Mouse (Mus musculus): ENCODE measurements around the gene Mdga2. TPM values are rescaled to one million over a fixed set of nuclear protein-coding genes. Genes with fewer than 3 reads are reported as not detected.

Gene Mdga2
- total and polyA plus RNA-seq, 3 experiments, result 2.1 TPM; not detected in 2

DNA sequence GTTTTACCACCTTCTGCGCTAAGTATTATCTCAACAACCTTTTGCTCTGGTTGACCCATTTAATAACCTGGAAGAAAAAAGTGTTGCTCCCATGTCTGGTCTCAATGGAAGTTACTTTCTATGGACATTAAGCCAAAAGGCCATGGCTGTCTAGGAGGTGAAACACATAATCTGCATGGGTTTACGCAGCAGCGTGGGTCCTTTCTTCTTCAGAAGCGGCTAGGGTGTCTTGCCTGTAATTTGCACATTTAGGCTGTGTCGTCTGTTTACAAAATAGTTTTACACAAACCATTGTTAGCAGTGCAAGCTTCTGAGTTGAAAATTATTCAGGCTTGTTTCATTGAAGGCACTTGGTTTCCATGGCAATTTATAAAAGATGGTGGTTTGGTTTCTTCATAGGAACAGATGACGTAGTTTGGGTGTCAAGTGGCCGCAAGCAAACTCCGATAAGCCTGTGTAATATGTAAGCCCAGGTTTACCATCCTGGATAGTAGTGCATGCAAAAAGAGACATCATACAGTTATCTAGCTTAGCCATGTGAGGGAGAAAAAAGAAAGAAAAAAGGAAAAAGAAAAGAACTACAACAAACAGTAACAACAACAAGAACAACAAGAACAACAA lies 752.0 kb downstream of the Mdga2 start:
- H3K4me3 ChIP-seq (ENCODE audit: control insufficient read depth in 1 of 2, insufficient read depth in 1 of 2, low read depth in 2 of 2, low read length in 2 of 2), result no peak overlapping the region
- H3K9me3 ChIP-seq (replicated peaks; ENCODE audit: insufficient read depth, low read length), result no peaks in the 10 kb centered on the region
- no peaks in the 10 kb centered on the region for H3K4me1 ChIP-seq (ENCODE audit: control insufficient read depth in 1 of 2, insufficient read depth in 2 of 2, low read length in 2 of 2)
- H3K36me3 ChIP-seq (ENCODE audit: control insufficient read depth in 1 of 2, insufficient read depth in 2 of 2, low read length in 2 of 2), result no peaks in the 10 kb centered on the region
- H3K79me2 ChIP-seq (ENCODE audit: control insufficient read depth, insufficient read depth, low read length, poor library complexity), result no peaks in the 10 kb centered on the region
- DNase-seq (ENCODE audit: low read depth, low spot score), result no peak
- TF ChIP-seq BHLHE40 (IDR thresholded peaks at IDR 0.05; ENCODE audit: borderline replicate concordance, low read depth, low read length), result no peak
- TF ChIP-seq CHD1 (IDR thresholded peaks at IDR 0.05; ENCODE audit: low read depth, low read length), result no peak
- no peaks in the 10 kb centered on the region for H3K27me3 ChIP-seq (ENCODE audit: control insufficient read depth in 1 of 2, insufficient read depth in 2 of 2, low read length in 2 of 2)
- H3K27ac ChIP-seq (ENCODE audit: control insufficient read depth, low read depth, low read length), result no peak overlapping the region
- H3K9ac ChIP-seq (ENCODE audit: control insufficient read depth, low read depth, low read length, poor library complexity, severe bottlenecking), result no peak overlapping the region

GRCm38 (mm10) chr12:66465516-66465915 lies 756.8 kb downstream of the Mdga2 start:
- H3K79me2 ChIP-seq (ENCODE audit: control insufficient read depth, insufficient read depth, low read length, poor library complexity), result no peaks in the 10 kb centered on the region
- no peak overlapping the region for H3K4me3 ChIP-seq (ENCODE audit: control insufficient read depth in 1 of 2, insufficient read depth in 1 of 2, low read depth in 2 of 2, low read length in 2 of 2)
- H3K9ac ChIP-seq (ENCODE audit: control insufficient read depth, low read depth, low read length, poor library complexity, severe bottlenecking), result no peak overlapping the region
- DNase-seq (ENCODE audit: low read depth, low spot score), result no peak
- no peaks in the 10 kb centered on the region for H3K36me3 ChIP-seq (ENCODE audit: control insufficient read depth in 1 of 2, insufficient read depth in 2 of 2, low read length in 2 of 2)
- no peak for TF ChIP-seq POLR2AphosphoS5 (IDR thresholded peaks at IDR 0.05; ENCODE audit: borderline replicate concordance, low read depth, low read length)
- no peak for TF ChIP-seq HCFC1 (IDR thresholded peaks at IDR 0.05; ENCODE audit: low read depth, low read length)
- TF ChIP-seq USF2 (IDR thresholded peaks at IDR 0.05; ENCODE audit: borderline replicate concordance in 1 of 2, insufficient read depth in 1 of 2, low read depth in 1 of 2, low read length in 2 of 2), result no peak
- no peak for TF ChIP-seq KAT2A (conservative IDR thresholded peaks at IDR 0.05; ENCODE audit: low read depth, low read length)
- TF ChIP-seq E2F4 (IDR thresholded peaks at IDR 0.05; ENCODE audit: borderline replicate concordance, low read depth, low read length), result no peak
- no peak for TF ChIP-seq BHLHE40 (IDR thresholded peaks at IDR 0.05; ENCODE audit: borderline replicate concordance, low read depth, low read length)
- no peak for TF ChIP-seq MYB (IDR thresholded peaks at IDR 0.05; ENCODE audit: low read depth, low read length)
- no peak for TF ChIP-seq TCF12 (IDR thresholded peaks at IDR 0.05; ENCODE audit: low read depth, low read length)
- TF ChIP-seq MYC (IDR thresholded peaks at IDR 0.05; ENCODE audit: low read depth, low read length), result no peak
- TF ChIP-seq ZKSCAN1 (IDR thresholded peaks at IDR 0.05; ENCODE audit: low read depth, low read length), result no peak
- no peak for TF ChIP-seq UBTF (IDR thresholded peaks at IDR 0.05; ENCODE audit: borderline replicate concordance, insufficient read depth, low read depth, low read length)
- TF ChIP-seq TAL1 (IDR thresholded peaks at IDR 0.05; ENCODE audit: low read length), result no peak
- TF ChIP-seq MEF2A (IDR thresholded peaks at IDR 0.05; ENCODE audit: extremely low read depth, insufficient replicate concordance, low read depth, low read length, poor library complexity, severe bottlenecking), result no peak
- no peak for TF ChIP-seq TBP (IDR thresholded peaks at IDR 0.05; ENCODE audit: low read depth, low read length)
- no peak for TF ChIP-seq EP300 (IDR thresholded peaks at IDR 0.05; ENCODE audit: low read depth in 1 of 2, low read length in 2 of 2)
- TF ChIP-seq MAX (IDR thresholded peaks at IDR 0.05; ENCODE audit: low read length), result no peak
- TF ChIP-seq POLR2AphosphoS2 (IDR thresholded peaks at IDR 0.05; ENCODE audit: low read length), result no peak
- no peak for TF ChIP-seq ZC3H11A (IDR thresholded peaks at IDR 0.05; ENCODE audit: low read depth, low read length)
- no peak for TF ChIP-seq ZNF384 (IDR thresholded peaks at IDR 0.05; ENCODE audit: low read depth, low read length)
- no peaks in the 10 kb centered on the region for H3K9me3 ChIP-seq (replicated peaks; ENCODE audit: insufficient read depth, low read length)
- H3K4me1 ChIP-seq (ENCODE audit: control insufficient read depth in 1 of 2, insufficient read depth in 2 of 2, low read length in 2 of 2), result no peaks in the 10 kb centered on the region
- H3K27ac ChIP-seq (ENCODE audit: control insufficient read depth, low read depth, low read length), result no peak overlapping the region
- H3K27me3 ChIP-seq (ENCODE audit: control insufficient read depth in 1 of 2, insufficient read depth in 2 of 2, low read length in 2 of 2), result no peaks in the 10 kb centered on the region
